In genomic region chr4:44704369-44704745, GRCm38 (mm10) we compare ENCODE assay signal across 8 mouse cellular contexts. TPM values are rescaled to one million over a fixed set of nuclear protein-coding genes. Genes with fewer than 3 reads are reported as not detected.
DNase-seq lines count a peak whose midpoint lies in the region; ATAC-seq and TF ChIP-seq lines count a peak whose summit lies in the region.

No protein-coding gene starts in this region.

- peak; percentile 96 for ATAC-seq in forebrain, postnatal 0 days
- ATAC-seq in neural tube, embryonic 14.5 days (ENCODE audit: low read depth), result peak; percentile 97

- peaks cover 26% of the 10 kb centered on the region for H3K27me3 ChIP-seq in ES-Bruce4 (ENCODE audit: control insufficient read depth, insufficient read depth, low read length, poor library complexity, severe bottlenecking)
- H3K27me3 ChIP-seq in forebrain, postnatal 0 days (ENCODE audit: insufficient read depth, low read length), result peaks cover 78% of the 10 kb centered on the region
- H3K27me3 ChIP-seq in neural tube, embryonic 14.5 days (ENCODE audit: control insufficient read depth, insufficient read depth, low read length), result peaks cover 76% of the 10 kb centered on the region
- H3K27me3 ChIP-seq in testis, adult 2 months (ENCODE audit: control insufficient read depth, insufficient read depth, low read length), result peaks cover 17% of the 10 kb centered on the region

- no peaks in the 10 kb centered on the region for H3K36me3 ChIP-seq in ES-Bruce4 (ENCODE audit: control insufficient read depth, insufficient read depth, low read length, poor library complexity, severe bottlenecking)
- H3K36me3 ChIP-seq in forebrain, postnatal 0 days (ENCODE audit: insufficient read depth), result no peaks in the 10 kb centered on the region
- no peaks in the 10 kb centered on the region for H3K36me3 ChIP-seq in neural tube, embryonic 14.5 days (ENCODE audit: control insufficient read depth, insufficient read depth, low read length)
- no peaks in the 10 kb centered on the region for H3K36me3 ChIP-seq in testis, adult 2 months (ENCODE audit: control insufficient read depth, insufficient read depth, low read length)

- peak overlapping the region; percentile 93 for H3K4me3 ChIP-seq in ES-Bruce4 (ENCODE audit: low read depth, low read length)
- H3K4me3 ChIP-seq in forebrain, postnatal 0 days (ENCODE audit: low read depth, low read length), result peak overlapping the region; percentile 27
- H3K4me3 ChIP-seq in layer of hippocampus, adult 2 months, result peak overlapping the region; percentile 31; the same call in 1 of the 2 replicates
- H3K4me3 ChIP-seq in lung, adult 2 months (replicated peaks; ENCODE audit: extremely low read depth, low read depth, low read length), result no peak overlapping the region
- peak overlapping the region; percentile 36 for H3K4me3 ChIP-seq in neural tube, embryonic 14.5 days (ENCODE audit: low read depth, low read length)
- peak overlapping the region; percentile 78 for H3K4me3 ChIP-seq in testis, adult 2 months (ENCODE audit: control insufficient read depth, low read depth, low read length)

- no peak for TF ChIP-seq POLR2A in ES-Bruce4 (IDR thresholded peaks at IDR 0.05; ENCODE audit: insufficient read depth, low read length)
- TF ChIP-seq POLR2A in lung, adult 2 months (IDR thresholded peaks at IDR 0.05; ENCODE audit: borderline replicate concordance, extremely low read depth, low read depth, low read length), result no peak
- no peak for TF ChIP-seq POLR2A in testis, adult 2 months (IDR thresholded peaks at IDR 0.05; ENCODE audit: control insufficient read depth, low read depth, low read length)

- no peak for TF ChIP-seq CTCF in ES-Bruce4 (IDR thresholded peaks at IDR 0.05; ENCODE audit: low read depth, low read length)
- TF ChIP-seq CTCF in forebrain, postnatal 0 days (IDR thresholded peaks at IDR 0.05; ENCODE audit: low read depth), result peak; percentile 8; the same call in 1 of the 2 replicates
- 0 out of 2 replicates have a peak, but pooled peaks have one; percentile 2 for TF ChIP-seq CTCF in layer of hippocampus, adult 2 months (conservative IDR thresholded peaks at IDR 0.05)
- no peak for TF ChIP-seq CTCF in lung, adult 2 months (IDR thresholded peaks at IDR 0.05; ENCODE audit: insufficient read depth, low read length)
- no peak for TF ChIP-seq CTCF in testis, adult 2 months (IDR thresholded peaks at IDR 0.05; ENCODE audit: control insufficient read depth, insufficient read depth, insufficient replicate concordance, low read depth, low read length)

- no peak overlapping the region for H3K27ac ChIP-seq in ES-Bruce4 (ENCODE audit: insufficient read depth, low read length)
- no peak overlapping the region for H3K27ac ChIP-seq in forebrain, postnatal 0 days (ENCODE audit: low read depth, low read length)
- H3K27ac ChIP-seq in layer of hippocampus, adult 2 months, result no peak overlapping the region
- no peak overlapping the region for H3K27ac ChIP-seq in neural tube, embryonic 14.5 days (ENCODE audit: low read depth, low read length)
- no peak overlapping the region for H3K27ac ChIP-seq in testis, adult 2 months (ENCODE audit: control insufficient read depth, insufficient read depth, low read depth, low read length)

- H3K4me2 ChIP-seq in forebrain, postnatal 0 days (ENCODE audit: low read depth), result peak overlapping the region; percentile 47
- peak overlapping the region; percentile 54 for H3K4me2 ChIP-seq in neural tube, embryonic 14.5 days (ENCODE audit: low read depth, low read length)

- DNase-seq in cerebellum, adult 11-12 months, result peak; percentile 47
- DNase-seq in forebrain, postnatal 0 days, result peak; percentile 83
- peak; percentile 71 to 78 for DNase-seq in heart, postnatal 36 days
- peak; percentile 42 to 59 for DNase-seq in layer of hippocampus, adult 2 months (ENCODE audit: low spot score in 2 of 2)
- peak; percentile 69 for DNase-seq in lung, adult 2 months

- whole genome bisulfite sequencing in forebrain, postnatal 0 days, result 0% methylated on average over 38 of the region's 38 CpGs
- under 1% methylated on average over 38 of the region's 38 CpGs for WGBS in lung, adult 2 months
- WGBS in neural tube, embryonic 14.5 days, result 0% methylated on average over 38 of the region's 38 CpGs

- H3K9me3 ChIP-seq in ES-Bruce4 (replicated peaks; ENCODE audit: control insufficient read depth, insufficient read depth, low read length, poor library complexity, severe bottlenecking), result no peaks in the 10 kb centered on the region
- H3K9me3 ChIP-seq in forebrain, postnatal 0 days (ENCODE audit: low read length), result no peaks in the 10 kb centered on the region
- no peaks in the 10 kb centered on the region for H3K9me3 ChIP-seq in neural tube, embryonic 14.5 days (ENCODE audit: control insufficient read depth, low read length)

- no peaks in the 10 kb centered on the region for H3K4me1 ChIP-seq in ES-Bruce4 (ENCODE audit: control insufficient read depth, insufficient read depth, low read length)
- H3K4me1 ChIP-seq in forebrain, postnatal 0 days (ENCODE audit: insufficient read depth), result no peaks in the 10 kb centered on the region
- no peaks in the 10 kb centered on the region; the same call in 1 of the 2 replicates for H3K4me1 ChIP-seq in lung, adult 2 months (ENCODE audit: control insufficient read depth, insufficient read depth, low read length)
- no peaks in the 10 kb centered on the region for H3K4me1 ChIP-seq in neural tube, embryonic 14.5 days (ENCODE audit: control insufficient read depth, insufficient read depth, low read length)
- H3K4me1 ChIP-seq in testis, adult 2 months (ENCODE audit: control insufficient read depth, insufficient read depth, low read length), result peaks cover 21% of the 10 kb centered on the region

- intact Hi-C loops in heart, postnatal 36 days (cut with DNase I), result no loop called here

- H3K9ac ChIP-seq in ES-Bruce4 (ENCODE audit: low read depth, poor library complexity, severe bottlenecking), result peak overlapping the region; percentile 44
- H3K9ac ChIP-seq in forebrain, postnatal 0 days, result no peak overlapping the region
- H3K9ac ChIP-seq in neural tube, embryonic 14.5 days (replicated peaks; ENCODE audit: low read depth, low read length), result peak overlapping the region; percentile 34; the same call in 1 of the 2 replicates

- TF ChIP-seq EP300 in ES-Bruce4 (IDR thresholded peaks at IDR 0.05; ENCODE audit: insufficient read depth, low read depth, low read length), result 0 out of 2 replicates have a peak, but pooled peaks have one; percentile 2

RNA-seq across cellular contexts. Expression of gene Pax5, which starts 5.9 kb away (rescaled TPM):
- polyA plus RNA-seq in ES-Bruce4 (2011; ENCODE audit: insufficient read depth, insufficient read length, low read depth, missing spikeins), result 0.14 TPM in 1 of 2 replicates, not detected in the other
- 0.14 and 1.5 TPM in 2 replicates for total RNA-seq in forebrain, postnatal 0 days (2014; rRNA removed)
- 0.01 TPM in 1 of 2 replicates, not detected in the other for polyA plus RNA-seq in forebrain, postnatal 0 days (2015; fragmentation: Nextera tagmentation; extraction: Ambion mirVana)
- under 1 TPM; 0.72 to 0.73 TPM for total RNA-seq in heart, postnatal 36 days (2021)
- under 1 TPM; 0.10 to 0.38 TPM for total RNA-seq in layer of hippocampus, adult 2 months (2021)
- 6.1 and 6.7 TPM in 2 replicates for polyA plus RNA-seq in lung, adult 2 months (2012; rRNA removed)
- polyA plus RNA-seq in neural tube, embryonic 14.5 days (2014; fragmentation: Nextera tagmentation; extraction: Ambion mirVana), result 0.89 and 1.5 TPM in 2 replicates
- polyA plus RNA-seq in testis, adult 2 months (2012; rRNA removed), result 50.1 and 52.6 TPM in 2 replicates

RNA-seq across cellular contexts. Expression of gene Zcchc7, which starts 51.3 kb away (rescaled TPM):
- polyA plus RNA-seq in ES-Bruce4 (2011; ENCODE audit: insufficient read depth, insufficient read length, low read depth, missing spikeins), result 41.2 and 41.8 TPM in 2 replicates
- 23.6 and 24.1 TPM in 2 replicates for total RNA-seq in forebrain, postnatal 0 days (2014; rRNA removed)
- polyA plus RNA-seq in forebrain, postnatal 0 days (2015; fragmentation: Nextera tagmentation; extraction: Ambion mirVana), result 18.1 and 27.5 TPM in 2 replicates
- total RNA-seq in heart, postnatal 36 days (2021), result 10 to 100 TPM; 13.8 to 14.3 TPM
- 10 to 100 TPM; 72.4 to 80.1 TPM for total RNA-seq in layer of hippocampus, adult 2 months (2021)
- polyA plus RNA-seq in lung, adult 2 months (2012; rRNA removed), result 8.5 and 15.9 TPM in 2 replicates
- polyA plus RNA-seq in neural tube, embryonic 14.5 days (2014; fragmentation: Nextera tagmentation; extraction: Ambion mirVana), result 39.5 and 53.6 TPM in 2 replicates
- polyA plus RNA-seq in testis, adult 2 months (2012; rRNA removed), result 22.6 and 25.3 TPM in 2 replicates

Comparison
In these comparisons a context has a peak if more than half of its experiments do, and no peak if none do; other contexts are left out.
1. CTCF ChIP-seq: peak in forebrain, postnatal 0 days (single experiment) and layer of hippocampus, adult 2 months (single experiment); none in ES-Bruce4 (single experiment), lung, adult 2 months (single experiment) and testis, adult 2 months (single experiment).
2. Peak in every context shown above with its lines, with median percentiles within 50 percentile points of each other: DNase-seq.